ENCODE assay signal across 31 mouse cellular contexts in the genomic region with DNA sequence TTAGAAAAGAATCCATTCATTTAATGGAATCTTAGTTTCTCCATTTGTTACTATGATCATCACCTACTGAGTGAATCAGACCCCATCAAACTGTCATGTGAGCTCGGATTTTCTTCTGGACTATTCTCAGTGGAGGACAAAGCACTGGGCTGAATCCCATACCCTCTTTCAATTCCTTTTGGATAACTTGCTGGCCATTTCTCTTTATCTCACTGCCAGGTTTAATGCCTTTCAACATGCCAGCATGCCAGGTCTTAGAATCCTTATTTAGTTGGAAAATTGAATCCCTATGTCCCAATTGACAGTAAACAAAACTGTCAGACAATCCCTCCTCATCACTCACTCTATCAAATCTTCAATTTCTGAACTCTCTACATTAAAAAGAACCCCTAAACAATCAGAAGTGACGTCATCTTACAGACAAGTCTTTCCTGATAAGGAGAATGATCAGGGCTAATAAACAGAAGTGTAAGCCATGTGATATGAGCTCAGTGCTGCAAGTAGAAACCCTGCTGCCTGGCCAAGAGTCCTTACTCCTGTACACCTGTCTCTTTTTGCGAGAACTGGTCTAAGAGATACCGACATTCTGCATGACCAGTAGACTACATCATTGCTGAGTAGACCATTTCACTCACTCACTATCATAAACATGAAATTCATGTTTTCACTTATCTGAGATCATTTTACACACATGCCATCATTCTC.
DNase-seq lines count a peak whose midpoint lies in the region; ATAC-seq lines count a peak whose summit lies in the region.
"Had no signal": no experiment of that assay in that cellular context is flagged by ENCODE, and none has a peak within 500 bp of the region (broad histone marks: within the 10 kb centered on the region; RNA-seq: fewer than 3 reads in every experiment).

No protein-coding gene starts in this region.

- no peak overlapping the region for H3K4me3 ChIP-seq in intestine, embryonic 15.5 days (replicated peaks)
- H3K4me3 ChIP-seq: embryonic facial prominence, embryonic 10.5 days; embryonic facial prominence, embryonic 13.5 days; erythroblast, embryonic 14.5 days; forebrain, embryonic 12.5 days; forebrain, embryonic 15.5 days; heart, adult 2 months; heart, embryonic 10.5 days; heart, embryonic 13.5 days had no signal

- no peaks in the 10 kb centered on the region for H3K9me3 ChIP-seq in intestine, embryonic 15.5 days
- H3K9me3 ChIP-seq: embryonic facial prominence, embryonic 10.5 days; embryonic facial prominence, embryonic 13.5 days; forebrain, embryonic 12.5 days; forebrain, embryonic 15.5 days; G1E; heart, embryonic 10.5 days; heart, embryonic 13.5 days had no signal

- H3K27me3 ChIP-seq in intestine, embryonic 15.5 days (replicated peaks): no peaks in the 10 kb centered on the region
- H3K27me3 ChIP-seq: CH12.LX; embryonic facial prominence, embryonic 13.5 days; forebrain, embryonic 12.5 days; forebrain, embryonic 15.5 days; heart, embryonic 13.5 days; Patski had no signal

- whole genome bisulfite sequencing in intestine, embryonic 15.5 days: 78% methylated on average over 4 of the region's 4 CpGs

- no peak overlapping the region for H3K27ac ChIP-seq in intestine, embryonic 15.5 days
- H3K27ac ChIP-seq: embryonic facial prominence, embryonic 10.5 days; embryonic facial prominence, embryonic 13.5 days; forebrain, embryonic 12.5 days; forebrain, embryonic 15.5 days; heart, adult 2 months; heart, embryonic 10.5 days; heart, embryonic 13.5 days; hindbrain, embryonic 14.5 days; hindbrain, postnatal 0 days had no signal

- DNase-seq in cerebellum, adult 11-12 months: peak; percentile 71
- DNase-seq in cerebellum, postnatal 4 days (ENCODE audit: low spot score in 2 of 2): no peak
- DNase-seq in cerebellum, adult 9-10 months: peak; percentile 83
- DNase-seq in cerebellum, postnatal 14 days: peak; percentile 27 to 49
- no peak for DNase-seq in ovary, postnatal 14 days (ENCODE audit: low spot score)
- no peak for DNase-seq in retina, embryonic 14.5 days (ENCODE audit: low spot score)
- DNase-seq: adrenal gland, adult 2 months; adrenal gland, postnatal 14 days; B cell, adult 2 months; embryo, embryonic 11 days; gastrocnemius, postnatal 10 days; gastrocnemius, postnatal 36 days; heart, adult 2 months; heart, postnatal 14 days; heart, postnatal 4 days; kidney, adult 2 months had no signal

- no peaks in the 10 kb centered on the region for H3K36me3 ChIP-seq in intestine, embryonic 15.5 days
- H3K36me3 ChIP-seq: embryonic facial prominence, embryonic 10.5 days; embryonic facial prominence, embryonic 13.5 days; forebrain, embryonic 12.5 days; forebrain, embryonic 15.5 days; G1E; heart, embryonic 10.5 days; heart, embryonic 13.5 days had no signal

- no peak overlapping the region for H3K9ac ChIP-seq in intestine, embryonic 15.5 days
- H3K9ac ChIP-seq: embryonic facial prominence, embryonic 13.5 days; forebrain, embryonic 12.5 days; forebrain, embryonic 15.5 days; heart, embryonic 13.5 days; hindbrain, embryonic 14.5 days had no signal

- H3K4me1 ChIP-seq in intestine, embryonic 15.5 days (replicated peaks): no peaks in the 10 kb centered on the region
- H3K4me1 ChIP-seq: embryonic facial prominence, embryonic 10.5 days; embryonic facial prominence, embryonic 13.5 days; forebrain, embryonic 12.5 days; forebrain, embryonic 15.5 days; heart, embryonic 10.5 days; heart, embryonic 13.5 days had no signal

- H3K4me2 ChIP-seq in intestine, embryonic 15.5 days (replicated peaks): no peak overlapping the region
- H3K4me2 ChIP-seq: embryonic facial prominence, embryonic 13.5 days; forebrain, embryonic 12.5 days; forebrain, embryonic 15.5 days; heart, embryonic 13.5 days; hindbrain, embryonic 14.5 days had no signal

- ATAC-seq in intestine, embryonic 15.5 days: no peak
- ATAC-seq: forebrain, embryonic 15.5 days; hindbrain, postnatal 0 days; inflammation-experienced regulatory T-cells, adult 6 months; intestine, postnatal 0 days; Patski had no signal

Comparison
In these comparisons a context has a peak if more than half of its experiments do, and no peak if none do; other contexts are left out.
1. DNase-seq: peak in cerebellum, adult 11-12 months (single experiment), cerebellum, adult 9-10 months (single experiment) and cerebellum, postnatal 14 days (2 of 2); none in cerebellum, postnatal 4 days (0 of 2), ovary, postnatal 14 days (single experiment) and retina, embryonic 14.5 days (single experiment).